Mouse (Mus musculus) neural tube, embryonic 15.5 days (tissue): ENCODE data around the gene Paqr7. TPM values are rescaled to one million over a fixed set of nuclear protein-coding genes. Genes with fewer than 3 reads are reported as not detected.

Experiments used
- ATAC-seq: fragments of 200-750 bp; cut with Nextera tagmentation; 2 replicates; pipeline ENCODE4 v1.8.0; 2017; ENCODE audit warnings: mild to moderate bottlenecking, moderate TSS enrichment, moderate library complexity; ENCODE audit not compliant: low FRiP score
- H3K27ac ChIP-seq: fragments of 300-500 bp; sonication (generic); replicated peaks from 2 replicates; pipeline ENCODE4 v1.5.1; 2015; ENCODE audit warnings: mild to moderate bottlenecking, inconsistent platforms
- H3K27me3 ChIP-seq: fragments of 300-500 bp; sonication (generic); replicated peaks from 2 replicates; pipeline ENCODE4 v1.6.1; 2015; ENCODE audit warnings: inconsistent platforms
- H3K36me3 ChIP-seq: fragments of 300-500 bp; sonication (generic); 2 replicates; pipeline ENCODE4 v1.6.1; 2015; ENCODE audit warnings: inconsistent platforms
- H3K4me1 ChIP-seq: fragments of 300-500 bp; sonication (generic); 2 replicates; pipeline ENCODE4 v1.6.1; 2015; ENCODE audit warnings: inconsistent platforms
- H3K4me2 ChIP-seq: fragments of 300-500 bp; sonication (generic); 2 replicates; pipeline ENCODE4 v1.6.1; 2015; ENCODE audit warnings: inconsistent platforms, mild to moderate bottlenecking, moderate library complexity
- H3K4me3 ChIP-seq: fragments of 300-500 bp; sonication (generic); replicated peaks from 2 replicates; pipeline ENCODE4 v1.5.1; 2015; ENCODE audit warnings: mild to moderate bottlenecking, inconsistent platforms
- H3K9ac ChIP-seq: fragments of 300-500 bp; sonication (generic); replicated peaks from 2 replicates; pipeline ENCODE4 v1.6.1; 2015; ENCODE audit warnings: mild to moderate bottlenecking, inconsistent platforms
- H3K9me3 ChIP-seq: fragments of 300-500 bp; sonication (generic); replicated peaks from 2 replicates; pipeline ENCODE4 v1.6.1; 2016; ENCODE audit warnings: inconsistent platforms
- WGBS: fragments of 180-500 bp; shearing (Covaris S2); methylation state at CpG from one replicate; pipeline ENCODE4 v1.1.7; 2015; ENCODE audit warnings: mixed read lengths; 5-methylcytosine and 5-hydroxymethylcytosine counted together
- polyA plus RNA-seq: library from polyadenylated mRNA; unstranded; fragments of >200 nt; fragmentation: Nextera tagmentation; extraction: Ambion mirVana; gene quantifications from 2 replicates; pipeline ENCODE4 v1.2.1, GENCODE M21; 2015

The Paqr7 gene
- polyA plus RNA-seq, 1 experiment from 2014 or later, result 35.2 TPM

DNA sequence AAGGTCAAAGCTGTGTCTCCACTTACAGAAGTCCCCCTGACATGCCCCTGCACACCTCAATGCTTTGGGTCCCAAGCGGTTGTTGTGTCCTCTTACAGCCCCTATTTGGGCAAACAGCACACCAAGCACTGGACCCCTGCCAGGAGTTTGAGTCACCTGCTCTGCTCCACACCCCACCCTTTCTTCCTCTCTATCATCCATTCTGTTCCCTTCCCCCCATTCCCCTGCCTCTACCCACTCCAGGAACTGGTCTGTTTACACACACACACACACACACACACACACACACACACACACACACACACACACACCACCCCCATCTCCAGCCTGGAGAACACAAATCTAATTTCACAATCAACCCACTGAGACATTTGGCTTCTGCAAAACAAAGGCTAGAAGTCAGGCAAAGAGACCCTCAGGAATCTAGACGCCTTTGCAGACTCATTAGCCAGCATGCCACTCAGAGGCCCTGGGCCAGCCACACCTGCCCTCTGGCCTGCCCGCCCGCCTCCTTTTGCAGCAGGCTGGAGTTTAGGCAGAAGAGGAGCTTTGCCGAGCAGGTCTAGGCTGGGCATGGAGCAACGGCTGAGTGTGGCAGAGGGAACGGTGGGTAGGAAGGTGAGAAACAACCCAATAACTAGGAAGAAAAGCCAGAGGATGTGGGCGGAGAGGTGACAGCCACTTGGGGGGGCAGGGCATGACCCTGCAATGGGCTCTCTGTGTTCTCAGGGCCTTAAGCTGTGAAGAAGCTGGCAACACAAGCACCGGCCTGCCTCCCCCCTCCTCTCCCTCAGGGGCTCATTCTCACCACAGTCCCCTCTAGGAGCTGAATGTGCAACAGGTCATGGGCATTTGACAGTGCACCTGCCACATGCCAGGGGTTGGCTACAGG lies 50.6 kb downstream of the Paqr7 start:
- ATAC-seq, result no peak
- Histone ChIP-seq H3K9me3 (no peaks in the 10 kb centered on the region), H3K27me3 (no peaks in the 10 kb centered on the region), H3K4me3 (no peak overlapping the region), H3K36me3 (peaks cover 48% of the 10 kb centered on the region), H3K4me1 (peaks cover 36% of the 10 kb centered on the region), H3K4me2 (0 out of 2 replicates have a peak overlapping the region, but pooled peaks have one; percentile 5), H3K9ac (no peak overlapping the region; the same call in 1 of the 2 replicates), H3K27ac (no peak overlapping the region)
- WGBS, result 66% methylated on average over 9 of the region's 9 CpGs

DNA sequence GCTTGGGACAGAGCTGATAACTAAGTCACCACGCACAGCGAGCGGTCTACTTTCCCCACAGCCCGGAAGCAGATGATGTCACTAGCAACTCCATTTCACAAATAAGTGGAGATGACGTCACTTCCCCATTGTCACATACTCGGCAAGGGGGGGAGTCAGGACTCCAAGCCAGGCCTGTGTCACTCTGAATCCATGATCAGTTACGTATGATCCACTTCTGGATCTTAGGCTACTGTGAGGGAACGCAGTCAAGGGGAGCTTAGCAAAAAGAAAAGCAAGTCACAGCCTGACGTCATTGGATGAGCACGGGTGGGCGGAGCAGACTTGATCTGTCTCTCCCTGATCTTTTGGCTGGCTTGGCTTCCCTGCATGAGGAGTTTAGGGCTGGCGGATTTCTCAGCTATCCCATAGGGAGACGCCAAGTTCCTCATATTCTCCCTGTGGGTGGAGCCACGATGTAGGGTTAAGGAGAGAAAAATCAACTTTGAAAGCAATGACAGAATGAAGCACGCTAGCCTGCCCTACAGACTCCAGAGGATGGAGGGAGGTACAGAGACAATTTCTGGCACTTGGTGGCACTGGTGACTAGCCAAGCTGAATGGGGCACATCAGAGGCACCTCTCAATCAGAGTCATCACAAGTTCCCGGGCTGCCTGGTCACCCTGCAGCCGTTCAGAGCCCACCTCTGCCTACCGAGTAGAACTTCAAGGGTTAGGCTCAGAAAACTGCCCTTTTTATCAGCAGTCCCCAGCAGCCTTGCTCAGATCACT lies 51.9 kb downstream of the Paqr7 start:
- WGBS, result 74% methylated on average over 18 of the region's 18 CpGs
- Histone ChIP-seq H3K4me1 (peaks cover 42% of the 10 kb centered on the region), H3K9me3 (no peaks in the 10 kb centered on the region), H3K36me3 (peaks cover 36% of the 10 kb centered on the region), H3K4me2 (no peak overlapping the region), H3K9ac (no peak overlapping the region), H3K4me3 (no peak overlapping the region), H3K27me3 (no peaks in the 10 kb centered on the region), H3K27ac (no peak overlapping the region)
- no peak for ATAC-seq

DNA sequence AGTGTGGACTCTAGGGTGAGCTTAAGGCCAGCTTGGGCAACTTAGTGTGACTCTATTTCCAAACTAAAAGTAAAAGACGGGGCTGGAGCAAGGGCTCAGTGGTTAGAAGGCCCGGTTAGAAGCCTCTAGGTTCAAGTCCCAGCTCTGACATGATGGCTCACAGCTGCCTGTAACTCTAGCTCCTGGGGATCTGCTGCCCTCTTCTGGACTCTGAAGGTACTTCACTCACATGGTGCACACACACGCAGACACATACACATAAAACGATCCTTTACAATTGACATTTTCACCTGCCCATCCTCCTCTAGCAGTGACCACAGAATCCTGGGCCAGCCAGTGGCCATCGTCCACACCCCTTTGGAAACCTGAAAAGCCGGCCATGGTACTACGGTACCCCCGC lies 53.4 kb downstream of the Paqr7 start:
- Histone ChIP-seq H3K27ac (no peak overlapping the region), H3K36me3 (peaks cover 23% of the 10 kb centered on the region), H3K27me3 (no peaks in the 10 kb centered on the region), H3K4me3 (no peak overlapping the region), H3K9me3 (no peaks in the 10 kb centered on the region), H3K9ac (no peak overlapping the region), H3K4me1 (peaks cover 42% of the 10 kb centered on the region), H3K4me2 (no peak overlapping the region)
- ATAC-seq, result no peak
- WGBS, result 99% methylated on average over 8 of the region's 8 CpGs

DNA sequence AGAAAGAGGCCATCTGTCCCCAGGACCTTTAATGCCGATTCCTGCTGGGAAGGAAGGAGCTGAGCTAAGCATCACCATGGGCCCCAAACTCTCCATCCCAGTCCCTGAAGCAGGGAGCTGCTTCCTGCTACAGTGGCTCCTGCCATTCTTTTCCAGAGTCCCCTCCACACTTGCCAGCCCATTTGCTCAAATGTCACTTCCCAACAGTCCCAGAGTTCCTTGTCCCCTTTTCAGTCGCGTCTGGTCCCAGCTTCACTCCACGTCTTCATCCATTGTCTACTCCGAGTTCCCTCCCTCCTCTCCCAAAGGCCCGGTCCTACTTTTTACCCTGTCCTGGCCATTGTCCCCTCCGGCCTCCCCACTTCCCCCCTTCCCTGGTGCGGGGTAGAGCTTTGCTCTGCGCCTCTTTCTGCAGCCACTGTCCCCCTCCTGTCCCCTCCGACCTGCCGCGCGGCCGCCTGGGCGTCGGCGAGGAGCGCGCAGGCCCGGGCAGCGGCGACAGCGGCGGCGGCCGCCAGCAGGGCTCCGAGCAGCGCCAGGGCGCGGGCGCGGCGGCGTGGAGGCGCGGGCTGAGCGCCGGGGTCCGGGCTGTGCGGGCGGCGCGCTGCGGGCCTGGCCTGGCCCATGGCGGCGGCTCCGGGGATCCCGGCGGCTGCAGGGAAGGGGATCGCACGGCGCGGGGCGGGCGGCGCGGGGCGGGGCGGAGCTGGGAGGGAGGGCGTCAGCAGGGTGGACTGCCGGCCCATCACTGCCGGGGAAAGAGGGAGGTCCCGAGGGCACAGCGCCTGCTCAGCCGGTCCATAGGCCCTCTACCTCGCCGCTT lies 55.2 kb downstream of the Paqr7 start, which contains the start of gene Selenon:
Selenon (minus strand) TSS at position 673 of the 823 bp plus-strand sequence.
- ATAC-seq, result peak; percentile 80
- Histone ChIP-seq H3K4me2 (peak within 1 kb of the TSS; percentile 61), H3K27ac (peak within 1 kb of the TSS; percentile 86), H3K9me3 (no peaks in the 10 kb centered on the region), H3K4me1 (peaks cover 41% of the 10 kb centered on the region), H3K27me3 (no peaks in the 10 kb centered on the region), H3K9ac (peak within 1 kb of the TSS; percentile 90), H3K36me3 (peaks cover 13% of the 10 kb centered on the region), H3K4me3 (peak within 1 kb of the TSS; percentile 54)
- 3% methylated on average over 65 of the region's 67 CpGs for WGBS

DNA sequence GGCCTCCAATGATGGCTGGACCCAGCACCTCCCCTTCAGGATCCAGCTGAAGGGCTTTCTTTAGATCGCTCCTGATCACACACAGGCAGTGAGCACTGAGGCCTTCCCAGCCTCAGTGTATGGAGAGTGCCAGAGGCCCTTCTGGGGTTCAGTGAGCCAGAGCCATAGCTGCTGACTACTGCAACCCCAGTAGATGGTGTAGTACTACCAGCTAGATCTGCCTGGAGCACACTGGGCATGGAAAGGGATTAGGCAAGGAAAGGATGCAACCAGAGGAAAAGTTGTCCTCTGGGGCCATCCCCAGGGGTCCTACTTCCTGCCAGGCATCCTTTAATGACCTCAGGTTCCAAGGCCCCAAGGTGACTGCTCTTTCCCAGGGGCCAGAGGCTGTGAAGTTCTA lies 57.1 kb downstream of the Paqr7 start:
- H3K27ac ChIP-seq, result no peak overlapping the region
- H3K9me3 ChIP-seq, result no peaks in the 10 kb centered on the region
- no peak overlapping the region for H3K9ac ChIP-seq
- peaks cover 38% of the 10 kb centered on the region for H3K4me1 ChIP-seq
- no peak overlapping the region for H3K4me2 ChIP-seq
- H3K4me3 ChIP-seq, result no peak overlapping the region
- ATAC-seq, result no peak
- no peaks in the 10 kb centered on the region for H3K27me3 ChIP-seq
- 78% methylated on average over 1 of the region's 1 CpGs for WGBS
- H3K36me3 ChIP-seq, result peaks cover 13% of the 10 kb centered on the region

DNA sequence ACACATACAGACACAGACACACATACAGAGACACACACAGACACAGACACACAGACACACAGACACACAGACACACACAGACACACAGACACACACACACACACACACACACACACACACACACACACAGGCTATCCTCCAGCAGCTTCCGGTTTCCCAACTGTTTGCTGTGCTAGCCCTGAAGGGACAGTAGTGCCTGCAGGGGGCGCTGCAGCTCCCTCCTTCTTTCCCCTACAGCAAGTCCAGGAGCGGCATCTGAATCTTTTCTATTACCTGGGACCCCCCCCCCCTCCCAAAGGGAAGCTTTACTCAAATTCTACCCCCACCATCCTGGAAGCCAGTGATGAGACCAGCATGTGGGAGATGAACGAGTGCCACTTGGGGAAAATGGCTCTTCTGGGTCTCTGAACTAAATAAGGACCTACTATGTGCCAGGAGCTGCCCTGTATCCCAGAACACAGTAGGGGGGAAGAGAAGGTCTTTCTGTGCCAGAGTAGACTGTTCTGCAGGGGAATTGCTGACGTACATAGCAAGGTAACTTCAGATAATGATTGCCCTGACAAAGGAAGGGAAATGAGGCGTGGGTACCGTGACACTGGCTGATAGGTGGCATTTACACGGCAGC lies 59.6 kb downstream of the Paqr7 start:
- H3K4me2 ChIP-seq, result no peak overlapping the region
- no peaks in the 10 kb centered on the region for H3K36me3 ChIP-seq
- no peaks in the 10 kb centered on the region for H3K9me3 ChIP-seq
- WGBS, result 54% methylated on average over 8 of the region's 8 CpGs
- no peaks in the 10 kb centered on the region for H3K27me3 ChIP-seq
- H3K4me3 ChIP-seq, result no peak overlapping the region
- peaks cover 27% of the 10 kb centered on the region for H3K4me1 ChIP-seq
- H3K27ac ChIP-seq, result no peak overlapping the region
- no peak for ATAC-seq
- no peak overlapping the region for H3K9ac ChIP-seq

DNA sequence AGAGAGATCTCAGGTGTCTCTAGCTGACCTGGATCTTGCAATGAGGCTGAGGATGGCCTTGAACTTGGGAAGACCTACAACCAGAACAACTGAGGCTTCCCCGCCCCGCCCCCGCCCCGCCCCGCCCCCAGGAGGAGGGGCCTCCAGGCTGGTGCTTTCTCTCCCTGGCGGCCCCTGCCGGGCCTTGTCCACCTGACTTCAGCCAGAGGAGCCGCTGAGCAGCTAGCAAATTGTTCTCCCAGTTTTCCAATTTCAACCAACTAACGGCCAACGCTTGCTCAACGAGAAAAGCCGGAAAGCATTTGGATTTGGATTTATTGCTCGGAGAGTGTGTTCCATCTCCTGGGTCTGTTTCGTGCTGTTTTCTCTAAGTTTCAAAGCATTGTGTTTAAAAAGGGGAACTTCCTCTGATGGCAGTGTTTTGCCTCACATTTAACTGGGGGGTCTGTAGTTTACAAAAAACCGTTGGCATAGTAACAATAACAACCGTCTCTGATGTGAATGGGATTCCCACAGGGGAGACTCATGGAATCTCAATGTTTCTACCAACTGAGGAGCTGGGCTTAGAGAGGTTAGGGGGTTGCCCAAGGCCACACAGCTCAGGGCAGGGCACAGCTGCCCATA lies 61.2 kb downstream of the Paqr7 start:
- peak overlapping the region; percentile 28; the same call in 1 of the 2 replicates for H3K27ac ChIP-seq
- no peak overlapping the region for H3K4me3 ChIP-seq
- H3K4me1 ChIP-seq, result peaks cover 16% of the 10 kb centered on the region
- ATAC-seq, result peak; percentile 37; the same call in 1 of the 2 replicates
- no peaks in the 10 kb centered on the region for H3K36me3 ChIP-seq
- H3K27me3 ChIP-seq, result no peaks in the 10 kb centered on the region
- WGBS, result 3% methylated on average over 16 of the region's 16 CpGs
- no peak overlapping the region for H3K4me2 ChIP-seq
- H3K9me3 ChIP-seq, result no peaks in the 10 kb centered on the region
- H3K9ac ChIP-seq, result no peak overlapping the region

DNA sequence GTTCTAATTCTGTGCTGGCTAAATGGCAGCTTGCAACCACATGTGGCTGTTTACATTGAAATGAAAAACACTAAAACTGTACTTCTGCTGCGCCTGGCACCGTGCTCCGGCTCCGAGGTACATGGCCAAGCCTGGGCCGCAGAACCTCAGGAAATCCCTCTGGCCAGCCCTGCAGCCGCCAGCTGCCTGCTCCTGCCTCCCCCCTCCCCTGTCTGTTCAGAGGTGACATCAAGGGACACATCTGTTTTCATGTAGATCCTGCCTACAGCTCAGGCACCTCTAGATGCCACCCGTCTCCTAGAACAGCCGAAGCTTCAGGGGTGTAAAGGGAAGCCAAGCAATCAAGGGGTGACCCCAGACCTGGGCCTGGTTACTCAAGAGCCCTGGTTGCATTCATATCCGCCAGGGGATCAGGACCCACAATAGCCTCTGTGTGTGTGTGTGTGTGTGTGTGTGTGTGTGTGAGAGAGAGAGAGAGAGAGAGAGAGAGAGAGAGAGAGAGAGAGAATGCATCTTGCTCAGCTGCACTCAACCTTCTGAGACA lies 62.1 kb downstream of the Paqr7 start:
- peaks cover 16% of the 10 kb centered on the region for H3K4me1 ChIP-seq
- H3K9me3 ChIP-seq, result no peaks in the 10 kb centered on the region
- peaks cover 4% of the 10 kb centered on the region; the same call in 1 of the 2 replicates for H3K36me3 ChIP-seq
- 45% methylated on average over 9 of the region's 9 CpGs for WGBS
- no peak overlapping the region for H3K4me3 ChIP-seq
- no peak for ATAC-seq
- H3K9ac ChIP-seq, result 0 out of 2 replicates have a peak overlapping the region, but pooled peaks have one; percentile 4
- no peaks in the 10 kb centered on the region for H3K27me3 ChIP-seq
- no peak overlapping the region for H3K27ac ChIP-seq
- H3K4me2 ChIP-seq, result no peak overlapping the region

DNA sequence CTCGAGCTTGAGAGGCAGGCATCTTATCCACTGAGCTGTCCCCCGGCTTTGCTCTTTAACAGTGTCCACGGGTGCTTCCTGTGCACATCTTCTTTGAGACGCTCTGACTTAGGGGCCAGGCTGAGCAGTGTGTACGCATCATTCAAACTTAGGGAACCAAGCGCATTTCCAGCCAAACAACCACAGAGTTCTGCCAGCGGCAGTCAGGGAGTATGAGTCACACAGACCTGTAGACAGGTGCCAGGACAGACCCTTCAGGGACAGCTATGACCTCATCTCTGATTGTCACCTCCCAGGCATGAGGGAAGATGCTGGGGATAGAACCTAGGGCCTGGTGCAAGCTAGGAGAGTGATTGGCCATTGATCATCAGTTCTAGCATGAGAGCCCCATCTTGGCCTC lies 62.7 kb downstream of the Paqr7 start:
- H3K27ac ChIP-seq, result no peak overlapping the region
- no peaks in the 10 kb centered on the region for H3K27me3 ChIP-seq
- H3K4me3 ChIP-seq, result no peak overlapping the region
- WGBS, result 87% methylated on average over 7 of the region's 7 CpGs
- no peak overlapping the region for H3K4me2 ChIP-seq
- ATAC-seq, result no peak
- peaks cover 7% of the 10 kb centered on the region for H3K36me3 ChIP-seq
- peaks cover 16% of the 10 kb centered on the region for H3K4me1 ChIP-seq
- no peak overlapping the region for H3K9ac ChIP-seq
- H3K9me3 ChIP-seq, result no peaks in the 10 kb centered on the region
